In the genomic region with DNA sequence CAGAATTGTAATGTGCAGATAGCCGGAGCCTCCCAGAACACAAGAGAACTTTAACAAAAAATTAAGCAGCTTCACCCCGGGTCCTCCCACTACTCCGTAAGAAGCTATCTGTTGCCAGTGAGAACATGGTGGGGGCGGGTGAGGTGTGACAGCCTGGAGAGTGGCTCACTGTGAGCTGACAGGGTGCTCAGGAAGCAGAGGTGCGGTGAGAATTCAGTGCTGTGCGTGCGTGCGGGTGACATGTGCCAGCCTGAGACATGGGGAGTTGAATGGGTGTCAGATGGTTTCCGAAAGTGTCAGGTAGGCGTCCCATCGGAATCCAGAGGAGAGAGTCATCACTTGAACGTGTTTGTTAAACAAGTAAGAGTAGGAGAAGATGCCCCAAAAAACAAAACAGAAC, we compare ENCODE assay signal across 19 mouse cellular contexts. TPM values are rescaled to one million over a fixed set of nuclear protein-coding genes. Genes with fewer than 3 reads are reported as not detected.
A peak's percentile ranks its signal among the peaks of the same experiment; 100 is the strongest.
DNase-seq lines count a peak whose midpoint lies in the region; ATAC-seq lines count a peak whose summit lies in the region.
"Had no signal": no experiment of that assay in that cellular context is flagged by ENCODE, and none has a peak within 500 bp of the region (broad histone marks: within the 10 kb centered on the region; RNA-seq: fewer than 3 reads in every experiment).

No protein-coding gene starts in this region.

- 56% methylated on average over 12 of the region's 12 CpGs for WGBS in heart, embryonic 11.5 days (ENCODE audit: insufficient replicate concordance)

- no peak overlapping the region for H3K27ac ChIP-seq in heart, embryonic 11.5 days (ENCODE audit: low read depth, low read length)
- H3K27ac ChIP-seq: gastrocnemius, adult 2 months; kidney, postnatal 0 days; lung, embryonic 15.5 days; midbrain, embryonic 10.5 days; stomach, embryonic 15.5 days had no signal

- H3K27me3 ChIP-seq in heart, embryonic 11.5 days (ENCODE audit: control insufficient read depth, insufficient read depth, low read length) = no peaks in the 10 kb centered on the region
- H3K27me3 ChIP-seq: lung, embryonic 15.5 days; stomach, embryonic 15.5 days had no signal

- H3K36me3 ChIP-seq in heart, embryonic 11.5 days (ENCODE audit: control insufficient read depth, insufficient read depth, low read length) = no peaks in the 10 kb centered on the region
- H3K36me3 ChIP-seq: lung, embryonic 15.5 days; midbrain, embryonic 10.5 days; stomach, embryonic 15.5 days had no signal

- peaks cover 11% of the 10 kb centered on the region for H3K4me1 ChIP-seq in heart, embryonic 11.5 days (ENCODE audit: control insufficient read depth, insufficient read depth, low read length)
- H3K4me1 ChIP-seq: stomach, embryonic 15.5 days had no signal

- no peak overlapping the region; the same call in 1 of the 2 replicates for H3K4me2 ChIP-seq in heart, embryonic 11.5 days
- H3K4me2 ChIP-seq: lung, embryonic 15.5 days; stomach, embryonic 15.5 days had no signal

- no peaks in the 10 kb centered on the region for H3K9me3 ChIP-seq in heart, embryonic 11.5 days (replicated peaks; ENCODE audit: control insufficient read depth, low read length)
- H3K9me3 ChIP-seq: lung, embryonic 15.5 days; stomach, embryonic 15.5 days had no signal

- no peak overlapping the region for H3K4me3 ChIP-seq in heart, embryonic 11.5 days (ENCODE audit: low read depth, low read length)
- H3K4me3 ChIP-seq: gastrocnemius, adult 2 months; lung, embryonic 15.5 days; midbrain, embryonic 10.5 days; stomach, embryonic 15.5 days had no signal

- H3K9ac ChIP-seq in heart, embryonic 11.5 days (ENCODE audit: low read depth, low read length) = no peak overlapping the region
- H3K9ac ChIP-seq: lung, embryonic 15.5 days; stomach, embryonic 15.5 days had no signal

- intact Hi-C loops in left cerebral cortex, postnatal 25 days (cut with DNase I) = no loop called here

- DNase-seq in heart, adult 11 months = peak; percentile 86
- DNase-seq in right cerebral cortex, adult 2 months (ENCODE audit: low spot score in 2 of 2) = peak; percentile 60 to 76
- DNase-seq in right cerebral cortex, postnatal 4 days = no peak
- DNase-seq in left cerebral cortex, postnatal 25 days (ENCODE audit: low spot score in 2 of 2) = peak; percentile 50 to 74
- DNase-seq in thymus, postnatal 4 days = peak; percentile 63
- DNase-seq in urinary bladder, postnatal 10 days (ENCODE audit: low spot score) = no peak
- DNase-seq in spleen, adult 12 weeks (ENCODE audit: low spot score) = no peak
- DNase-seq: cerebellum, adult 18-20 months; gastrocnemius, adult 2 months; heart, postnatal 10 days had no signal

- no peak for ATAC-seq in heart, embryonic 11.5 days (replicated peaks; ENCODE audit: insufficient number of reproducible peaks, low FRiP score, low TSS enrichment)
- ATAC-seq: activated CD4-positive, CD25-positive, alpha-beta regulatory T cell, adult 4 months had no signal

RNA-seq across cellular contexts. Expression of a gene that starts 7.8 kb away (rescaled TPM):
- not detected in 2 replicates for polyA plus RNA-seq in heart, embryonic 11.5 days (2014; fragmentation: Nextera tagmentation; extraction: Ambion mirVana)
- not detected for total RNA-seq in left cerebral cortex, postnatal 25 days (2021)
- total RNA-seq: gastrocnemius, adult 2 months; heart, postnatal 10 days; layer of hippocampus, postnatal 10 days; liver, adult 2 months had no signal
- polyA plus RNA-seq: cortical plate, adult 2 months; kidney, postnatal 0 days; liver, adult 2 months; lung, embryonic 15.5 days; midbrain, embryonic 10.5 days; stomach, embryonic 15.5 days had no signal

Comparison
In these comparisons a context has a peak if more than half of its experiments do, and no peak if none do; other contexts are left out.
1. DNase-seq: peak in heart, adult 11 months (single experiment), right cerebral cortex, adult 2 months (2 of 2), left cerebral cortex, postnatal 25 days (2 of 2) and thymus, postnatal 4 days (single experiment); none in right cerebral cortex, postnatal 4 days (single experiment), urinary bladder, postnatal 10 days (single experiment) and spleen, adult 12 weeks (single experiment).